Mouse (Mus musculus) hindbrain, embryonic 10.5 days (tissue): ENCODE measurements around the gene Slc35b1. TPM values are rescaled to one million over a fixed set of nuclear protein-coding genes. Genes with fewer than 3 reads are reported as not detected.
A peak's percentile ranks its signal among the peaks of the same experiment; 100 is the strongest.

Experiments used
- DNase-seq: peaks from one replicate; pipeline ENCODE4 v3.0.0-alpha.2; 2017; ENCODE audit warnings: low spot score
- H3K27ac ChIP-seq: fragments of 300-500 bp; sonication (generic); 2 replicates; pipeline ENCODE4 v1.5.1; 2016; ENCODE audit warnings: mild to moderate bottlenecking, moderate library complexity
- H3K27me3 ChIP-seq: fragments of 300-500 bp; sonication (generic); 2 replicates; pipeline ENCODE4 v1.6.1; 2016; ENCODE audit warnings: mild to moderate bottlenecking; ENCODE audit not compliant: poor library complexity, insufficient read depth, severe bottlenecking
- H3K36me3 ChIP-seq: fragments of 300-500 bp; sonication (generic); 2 replicates; pipeline ENCODE4 v1.6.1; 2016; ENCODE audit warnings: mild to moderate bottlenecking, moderate library complexity
- H3K4me1 ChIP-seq: fragments of 300-500 bp; sonication (generic); replicated peaks from 2 replicates; pipeline ENCODE4 v1.6.1; 2016; ENCODE audit warnings: mild to moderate bottlenecking
- H3K4me3 ChIP-seq: fragments of 300-500 bp; sonication (generic); 2 replicates; pipeline ENCODE4 v1.5.1; 2016; ENCODE audit warnings: mild to moderate bottlenecking, moderate library complexity
- H3K9me3 ChIP-seq: fragments of 300-500 bp; sonication (generic); 2 replicates; pipeline ENCODE4 v1.6.1; 2016; ENCODE audit warnings: mild to moderate bottlenecking, moderate library complexity
- WGBS: fragments of 180-500 bp; shearing (Covaris S2); methylation state at CpG from one replicate; pipeline ENCODE4 v1.1.7; 2016; 5-methylcytosine and 5-hydroxymethylcytosine counted together
- polyA plus RNA-seq: library from polyadenylated mRNA; unstranded; fragments of >200 nt; fragmentation: Nextera tagmentation; extraction: Ambion mirVana; gene quantifications from 2 replicates; pipeline ENCODE4 v1.2.1, GENCODE M21; 2016

The Slc35b1 gene
- polyA plus RNA-seq, 1 experiment from 2014 or later, result 119 TPM

DNA sequence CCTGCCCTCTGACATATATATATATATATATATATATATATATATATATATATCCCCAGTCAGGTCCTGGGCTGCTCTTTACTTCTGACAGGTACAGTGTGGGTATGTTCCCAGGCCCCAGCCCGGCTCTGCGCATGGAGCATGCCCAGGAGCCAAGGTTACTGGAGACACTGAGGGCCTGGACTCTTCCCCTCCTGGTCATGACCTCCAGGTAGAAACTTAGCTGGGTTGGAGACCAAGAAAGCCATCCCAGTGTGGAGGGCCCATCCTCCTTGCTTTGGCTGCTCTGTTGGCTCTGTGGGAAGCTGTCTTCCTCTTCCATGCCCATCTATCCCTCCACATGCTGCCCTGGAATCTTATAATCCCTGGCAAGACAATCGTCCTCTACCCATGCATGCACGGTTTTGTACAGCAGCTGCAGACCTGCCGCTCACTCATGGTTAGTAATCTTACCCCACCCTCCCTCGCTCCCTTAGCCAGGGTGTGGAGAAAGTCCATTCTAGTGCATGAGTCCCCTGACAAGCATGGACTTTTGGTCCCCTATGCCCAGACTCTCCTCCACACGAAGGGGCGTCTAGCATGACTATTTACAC lies 16.2 kb upstream of the Slc35b1 start:
- DNase-seq, result no peak
- peaks cover 24% of the 10 kb centered on the region for H3K4me1 ChIP-seq
- H3K27ac ChIP-seq, result no peak overlapping the region
- no peak overlapping the region for H3K4me3 ChIP-seq
- no peaks in the 10 kb centered on the region for H3K27me3 ChIP-seq
- peaks cover 26% of the 10 kb centered on the region for H3K36me3 ChIP-seq
- no peaks in the 10 kb centered on the region for H3K9me3 ChIP-seq
- 92% methylated on average over 8 of the region's 8 CpGs for WGBS

DNA sequence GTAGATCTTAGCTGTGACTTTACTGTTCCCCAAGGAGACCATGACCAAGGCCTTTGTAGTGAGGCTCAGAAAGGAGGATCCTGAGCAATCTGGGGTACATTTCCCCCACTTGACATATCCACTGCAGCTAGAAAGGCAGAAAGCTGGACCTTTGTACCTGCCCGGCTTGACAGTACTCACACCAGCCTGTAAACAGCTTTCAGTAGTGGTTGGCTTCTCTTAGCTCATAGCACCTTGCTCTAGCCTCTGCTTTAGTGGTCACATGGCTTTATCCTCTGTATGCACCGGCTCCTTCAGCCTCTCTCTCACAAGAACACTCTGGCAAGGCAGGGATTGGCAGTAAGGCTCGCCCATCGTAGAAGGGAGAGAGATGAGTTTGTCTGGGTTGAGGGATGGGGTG lies 15.6 kb upstream of the Slc35b1 start:
- peaks cover 24% of the 10 kb centered on the region for H3K4me1 ChIP-seq
- peaks cover 31% of the 10 kb centered on the region for H3K36me3 ChIP-seq
- H3K27ac ChIP-seq, result no peak overlapping the region
- H3K9me3 ChIP-seq, result no peaks in the 10 kb centered on the region
- H3K27me3 ChIP-seq, result no peaks in the 10 kb centered on the region
- DNase-seq, result no peak
- 95% methylated on average over 4 of the region's 4 CpGs for WGBS
- H3K4me3 ChIP-seq, result no peak overlapping the region

- H3K27me3 ChIP-seq, result no peaks in the 10 kb centered on the region
- H3K9me3 ChIP-seq, result no peaks in the 10 kb centered on the region
- H3K4me1 ChIP-seq, result peaks cover 24% of the 10 kb centered on the region
- peaks cover 41% of the 10 kb centered on the region for H3K36me3 ChIP-seq
- DNase-seq, result no peak
- H3K27ac ChIP-seq, result peak overlapping the region; percentile 53; the same call in 1 of the 2 replicates
- no peak overlapping the region for H3K4me3 ChIP-seq
- WGBS, result 75% methylated on average over 15 of the region's 15 CpGs
These were observed 14.3 kb upstream of the Slc35b1 start for GRCm38 (mm10) chr11:95369964-95370890.

DNA sequence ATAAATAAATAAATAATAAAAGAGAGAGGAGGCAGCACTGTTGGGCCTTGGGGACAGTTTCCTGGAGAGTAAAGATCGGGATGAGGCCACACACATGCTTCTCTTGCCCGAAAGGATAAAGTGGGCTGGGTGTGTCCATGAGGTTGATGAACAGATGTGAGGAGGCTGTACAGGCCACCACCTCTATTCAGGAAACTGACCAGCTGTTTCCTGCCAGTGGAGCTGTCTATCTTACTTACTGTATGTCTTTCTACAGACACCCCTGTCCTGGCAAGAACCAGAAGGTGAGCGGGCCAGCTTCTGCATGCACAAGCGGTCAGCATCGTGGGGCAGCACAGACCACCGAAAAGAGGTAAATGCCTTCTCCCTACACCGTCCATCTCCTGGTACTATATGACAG lies 13.3 kb upstream of the Slc35b1 start:
- peaks cover 50% of the 10 kb centered on the region for H3K36me3 ChIP-seq
- H3K4me3 ChIP-seq, result no peak overlapping the region
- DNase-seq, result no peak
- 92% methylated on average over 7 of the region's 7 CpGs for WGBS
- no peaks in the 10 kb centered on the region for H3K9me3 ChIP-seq
- H3K27me3 ChIP-seq, result no peaks in the 10 kb centered on the region
- peaks cover 24% of the 10 kb centered on the region for H3K4me1 ChIP-seq
- H3K27ac ChIP-seq, result no peak overlapping the region

GRCm38 (mm10) chr11:95378926-95379325 lies 5.6 kb upstream of the Slc35b1 start:
- WGBS, result 86% methylated on average over 9 of the region's 9 CpGs
- Histone ChIP-seq H3K27ac (no peak overlapping the region), H3K4me3 (no peak overlapping the region), H3K27me3 (no peaks in the 10 kb centered on the region), H3K4me1 (no peaks in the 10 kb centered on the region), H3K9me3 (no peaks in the 10 kb centered on the region), H3K36me3 (peaks cover 71% of the 10 kb centered on the region)
- no peak for DNase-seq

- H3K4me3 ChIP-seq, result no peak overlapping the region
- no peaks in the 10 kb centered on the region for H3K27me3 ChIP-seq
- H3K9me3 ChIP-seq, result no peaks in the 10 kb centered on the region
- no peaks in the 10 kb centered on the region for H3K4me1 ChIP-seq
- WGBS, result 76% methylated on average over 5 of the region's 5 CpGs
- H3K27ac ChIP-seq, result no peak overlapping the region
- H3K36me3 ChIP-seq, result peaks cover 65% of the 10 kb centered on the region
- no peak for DNase-seq
These were observed 4.9 kb upstream of the Slc35b1 start for GRCm38 (mm10) chr11:95379552-95379951.

GRCm38 (mm10) chr11:95380711-95381110 lies 3.8 kb upstream of the Slc35b1 start:
- H3K4me1 ChIP-seq, result peaks cover 3% of the 10 kb centered on the region
- WGBS, result 93% methylated on average over 7 of the region's 7 CpGs
- peaks cover 53% of the 10 kb centered on the region for H3K36me3 ChIP-seq

GRCm38 (mm10) chr11:95381146-95381545 lies 3.3 kb upstream of the Slc35b1 start:
- WGBS, result 98% methylated on average over 1 of the region's 1 CpGs
- no peak overlapping the region for H3K4me3 ChIP-seq
- H3K27me3 ChIP-seq, result no peaks in the 10 kb centered on the region
- H3K36me3 ChIP-seq, result peaks cover 49% of the 10 kb centered on the region
- H3K9me3 ChIP-seq, result no peaks in the 10 kb centered on the region
- peaks cover 8% of the 10 kb centered on the region for H3K4me1 ChIP-seq
- no peak for DNase-seq
- H3K27ac ChIP-seq, result no peak overlapping the region

More at GRCm38 (mm10) chr11:95380711-95381110, 3.8 kb upstream of the Slc35b1 start:
- H3K9me3 ChIP-seq, result no peaks in the 10 kb centered on the region
- DNase-seq, result no peak
- H3K4me3 ChIP-seq, result no peak overlapping the region
- no peak overlapping the region for H3K27ac ChIP-seq
- H3K27me3 ChIP-seq, result no peaks in the 10 kb centered on the region

DNA sequence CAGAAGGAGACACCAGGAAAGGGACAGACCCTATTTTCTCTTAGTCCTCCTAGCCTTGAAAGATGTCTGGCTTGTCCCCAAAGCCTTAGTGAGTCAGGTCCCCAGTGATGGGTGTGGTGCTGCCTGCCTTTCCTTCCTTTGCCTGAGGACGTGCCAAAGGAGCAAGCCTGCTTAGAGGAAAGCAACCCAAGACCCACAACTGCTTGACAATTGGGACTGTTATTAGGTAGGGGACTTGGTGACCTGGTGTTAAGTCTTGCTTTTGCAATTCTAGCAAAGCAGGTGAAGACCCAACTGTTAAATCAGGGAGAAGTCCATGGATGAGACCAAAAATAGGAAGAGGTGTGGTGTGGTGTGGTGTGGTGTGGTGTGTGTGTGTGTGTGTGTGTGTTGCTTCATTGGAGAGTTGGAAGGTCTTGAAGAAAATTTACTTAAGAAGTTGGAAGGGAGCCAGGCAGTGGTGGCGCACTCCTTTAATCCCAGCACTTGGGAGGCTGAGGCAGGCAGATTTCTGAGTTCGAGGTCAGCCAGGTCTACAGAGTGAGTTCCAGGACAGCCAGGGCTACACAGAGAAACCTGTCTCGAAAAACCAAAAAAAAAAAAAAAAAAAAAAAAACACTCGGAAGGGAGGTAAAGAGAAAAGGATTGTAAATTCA lies 1.0 kb upstream of the Slc35b1 start:
- Histone ChIP-seq H3K36me3 (peaks cover 51% of the 10 kb centered on the region), H3K27me3 (no peaks in the 10 kb centered on the region), H3K27ac (no peak overlapping the region), H3K4me3 (no peak overlapping the region), H3K4me1 (peaks cover 12% of the 10 kb centered on the region), H3K9me3 (no peaks in the 10 kb centered on the region)
- DNase-seq, result no peak
- 87% methylated on average over 5 of the region's 5 CpGs for WGBS

GRCm38 (mm10) chr11:95384004-95384318 lies 531 bp upstream of the Slc35b1 start:
- Histone ChIP-seq H3K27me3 (no peaks in the 10 kb centered on the region), H3K4me1 (peaks cover 12% of the 10 kb centered on the region), H3K27ac (peak overlapping the region; percentile 99), H3K4me3 (peak overlapping the region; percentile 87), H3K36me3 (peaks cover 51% of the 10 kb centered on the region), H3K9me3 (no peaks in the 10 kb centered on the region)
- 46% methylated on average over 9 of the region's 9 CpGs for WGBS
- no peak for DNase-seq

DNA sequence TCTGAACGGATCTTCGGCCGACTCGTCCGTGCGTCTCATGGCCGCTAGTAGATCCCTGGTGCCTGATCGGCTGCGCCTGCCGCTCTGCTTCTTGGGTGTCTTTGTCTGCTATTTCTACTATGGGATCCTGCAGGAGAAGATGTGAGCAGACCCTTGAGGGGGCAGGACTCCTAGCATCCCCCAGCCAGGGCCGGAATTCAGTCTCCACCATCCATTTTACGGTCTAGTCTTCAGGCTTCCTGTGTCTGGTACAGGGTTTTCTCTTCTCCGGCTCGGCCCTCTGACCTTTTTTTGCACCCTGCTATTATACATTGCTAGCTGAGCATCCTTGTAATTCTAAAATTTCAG lies 455 bp downstream of the Slc35b1 start:
- WGBS, result under 1% methylated on average over 14 of the region's 14 CpGs
- H3K4me1 ChIP-seq, result peaks cover 12% of the 10 kb centered on the region
- H3K36me3 ChIP-seq, result peaks cover 57% of the 10 kb centered on the region
- H3K27ac ChIP-seq, result peak overlapping the region; percentile 99
- DNase-seq, result no peak
- peak overlapping the region; percentile 87 for H3K4me3 ChIP-seq
- no peaks in the 10 kb centered on the region for H3K9me3 ChIP-seq
- no peaks in the 10 kb centered on the region for H3K27me3 ChIP-seq

- no peak for DNase-seq
- Histone ChIP-seq H3K4me3 (no peak overlapping the region), H3K4me1 (peaks cover 16% of the 10 kb centered on the region), H3K27ac (no peak overlapping the region), H3K27me3 (no peaks in the 10 kb centered on the region), H3K9me3 (no peaks in the 10 kb centered on the region), H3K36me3 (peaks cover 62% of the 10 kb centered on the region)
- WGBS, result 90% methylated on average over 7 of the region's 7 CpGs
These were observed 2.9 kb downstream of the Slc35b1 start for GRCm38 (mm10) chr11:95387354-95387753.

DNA sequence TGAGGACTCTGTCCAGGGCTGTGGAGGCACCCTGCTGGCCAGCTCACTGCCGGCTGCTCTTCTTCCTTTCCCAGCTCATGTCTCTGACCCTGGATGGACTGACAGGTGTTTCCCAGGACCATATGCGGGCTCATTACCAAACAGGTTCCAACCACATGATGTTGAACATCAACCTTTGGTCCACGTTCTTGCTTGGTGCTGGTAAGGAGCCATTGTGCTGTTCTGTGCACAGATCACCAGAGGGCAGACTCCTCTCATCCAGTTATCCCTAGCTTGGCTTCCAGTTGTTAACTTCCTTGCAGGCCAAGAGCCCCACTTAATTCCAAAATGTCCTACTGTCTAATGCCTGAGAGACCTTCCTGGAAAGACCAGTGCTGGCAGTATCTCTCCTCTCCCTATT lies 4.5 kb downstream of the Slc35b1 start:
- H3K36me3 ChIP-seq, result peaks cover 71% of the 10 kb centered on the region
- H3K4me3 ChIP-seq, result no peak overlapping the region
- H3K27ac ChIP-seq, result no peak overlapping the region
- no peaks in the 10 kb centered on the region for H3K27me3 ChIP-seq
- DNase-seq, result no peak
- 80% methylated on average over 3 of the region's 3 CpGs for WGBS
- peaks cover 31% of the 10 kb centered on the region for H3K4me1 ChIP-seq
- no peaks in the 10 kb centered on the region for H3K9me3 ChIP-seq
